Mouse (Mus musculus) limb, embryonic 13.5 days (tissue): Measurements from ENCODE around the gene Ptpn7. TPM values are rescaled to one million over a fixed set of nuclear protein-coding genes. Genes with fewer than 3 reads are reported as not detected.

ENCODE experiments used
- ATAC-seq: fragments of 200-750 bp; cut with Nextera tagmentation; 2 replicates; pipeline ENCODE4 v1.8.0; 2017; ENCODE audit warnings: low read depth, moderate number of reproducible peaks, moderate TSS enrichment; ENCODE audit not compliant: low FRiP score
- H3K27ac ChIP-seq: fragments of 300-500 bp; sonication (generic); 2 replicates; pipeline ENCODE4 v1.5.1; 2015; ENCODE audit warnings: inconsistent platforms, mild to moderate bottlenecking, moderate library complexity
- H3K27me3 ChIP-seq: fragments of 300-500 bp; sonication (generic); 2 replicates; pipeline ENCODE4 v1.6.1; 2015; ENCODE audit warnings: mild to moderate bottlenecking, inconsistent platforms
- H3K36me3 ChIP-seq: fragments of 300-500 bp; sonication (generic); 2 replicates; pipeline ENCODE4 v1.6.1; 2015; ENCODE audit warnings: inconsistent platforms, mild to moderate bottlenecking, moderate library complexity
- H3K4me1 ChIP-seq: fragments of 300-500 bp; sonication (generic); 2 replicates; pipeline ENCODE4 v1.6.1; 2015; ENCODE audit warnings: inconsistent platforms
- H3K4me2 ChIP-seq: fragments of 300-500 bp; sonication (generic); replicated peaks from 2 replicates; pipeline ENCODE4 v1.6.1; 2015; ENCODE audit warnings: inconsistent platforms, mild to moderate bottlenecking, moderate library complexity
- H3K4me3 ChIP-seq: fragments of 300-500 bp; sonication (generic); 2 replicates; pipeline ENCODE4 v1.5.1; 2015; ENCODE audit warnings: moderate library complexity, mild to moderate bottlenecking, inconsistent platforms
- H3K9ac ChIP-seq: fragments of 300-500 bp; sonication (generic); 2 replicates; pipeline ENCODE4 v1.6.1; 2015; ENCODE audit warnings: mild to moderate bottlenecking, inconsistent platforms
- H3K9me3 ChIP-seq: fragments of 300-500 bp; sonication (generic); 2 replicates; pipeline ENCODE4 v1.6.1; 2016; ENCODE audit warnings: inconsistent platforms
- WGBS: fragments of 180-500 bp; shearing (Covaris S2); methylation state at CpG from one replicate; pipeline ENCODE4 v1.1.7; 2015; 5-methylcytosine and 5-hydroxymethylcytosine counted together
- polyA plus RNA-seq: library from polyadenylated mRNA; unstranded; fragments of >200 nt; fragmentation: Nextera tagmentation; extraction: Ambion mirVana; gene quantifications from 2 replicates; pipeline ENCODE4 v1.2.1, GENCODE M21; 2015

Gene Ptpn7
- polyA plus RNA-seq, 1 experiment from 2014 or later: 2.3 TPM

DNA sequence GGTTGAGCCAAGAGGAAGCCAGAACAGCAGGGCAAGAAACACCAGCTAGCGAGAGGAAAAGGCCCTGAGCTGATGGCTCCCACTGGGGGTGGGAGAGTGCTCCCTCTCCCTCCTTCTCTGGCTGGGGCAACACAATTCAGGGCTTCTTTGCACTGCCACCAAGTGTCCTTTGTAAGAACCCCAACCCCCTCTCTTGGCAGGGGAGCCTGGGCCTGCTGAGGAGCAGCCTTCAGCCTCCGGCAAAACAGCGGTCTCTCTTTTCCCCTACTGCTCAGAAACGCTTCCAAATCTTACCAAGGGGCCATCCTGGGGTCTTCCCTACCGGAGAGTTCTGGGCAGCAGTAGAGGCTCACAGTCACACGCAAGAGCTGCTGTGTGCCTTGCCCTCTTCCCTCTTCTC lies 30.2 kb downstream of the Ptpn7 start:
- Histone ChIP-seq H3K4me1 (peaks cover 16% of the 10 kb centered on the region), H3K4me2 (no peak overlapping the region), H3K9me3 (no peaks in the 10 kb centered on the region), H3K27me3 (no peaks in the 10 kb centered on the region), H3K36me3 (no peaks in the 10 kb centered on the region), H3K4me3 (no peak overlapping the region), H3K27ac (no peak overlapping the region), H3K9ac (no peak overlapping the region)
- no peak for ATAC-seq
- WGBS: 43% methylated on average over 6 of the region's 6 CpGs

GRCm38 (mm10) chr1:135167435-135167834 lies 34.9 kb downstream of the Ptpn7 start, which contains the start of gene Gpr37l1:
Gene Gpr37l1 (minus strand): TSS chr1:135167681.
- Histone ChIP-seq H3K9me3 (no peaks in the 10 kb centered on the region), H3K27me3 (no peaks in the 10 kb centered on the region), H3K9ac (no peak within 1 kb of the TSS), H3K4me1 (no peaks in the 10 kb centered on the region), H3K36me3 (no peaks in the 10 kb centered on the region), H3K27ac (no peak within 1 kb of the TSS), H3K4me2 (no peak within 1 kb of the TSS), H3K4me3 (no peak within 1 kb of the TSS)
- no peak for ATAC-seq
- WGBS: 61% methylated on average over 11 of the region's 11 CpGs

GRCm38 (mm10) chr1:135168453-135169200 lies 36.1 kb downstream of the Ptpn7 start:
- Histone ChIP-seq H3K9me3 (no peaks in the 10 kb centered on the region), H3K4me3 (no peak overlapping the region), H3K4me1 (no peaks in the 10 kb centered on the region), H3K9ac (no peak overlapping the region), H3K4me2 (no peak overlapping the region), H3K27ac (no peak overlapping the region), H3K36me3 (no peaks in the 10 kb centered on the region), H3K27me3 (no peaks in the 10 kb centered on the region)
- ATAC-seq: no peak
- WGBS: 89% methylated on average over 10 of the region's 10 CpGs

DNA sequence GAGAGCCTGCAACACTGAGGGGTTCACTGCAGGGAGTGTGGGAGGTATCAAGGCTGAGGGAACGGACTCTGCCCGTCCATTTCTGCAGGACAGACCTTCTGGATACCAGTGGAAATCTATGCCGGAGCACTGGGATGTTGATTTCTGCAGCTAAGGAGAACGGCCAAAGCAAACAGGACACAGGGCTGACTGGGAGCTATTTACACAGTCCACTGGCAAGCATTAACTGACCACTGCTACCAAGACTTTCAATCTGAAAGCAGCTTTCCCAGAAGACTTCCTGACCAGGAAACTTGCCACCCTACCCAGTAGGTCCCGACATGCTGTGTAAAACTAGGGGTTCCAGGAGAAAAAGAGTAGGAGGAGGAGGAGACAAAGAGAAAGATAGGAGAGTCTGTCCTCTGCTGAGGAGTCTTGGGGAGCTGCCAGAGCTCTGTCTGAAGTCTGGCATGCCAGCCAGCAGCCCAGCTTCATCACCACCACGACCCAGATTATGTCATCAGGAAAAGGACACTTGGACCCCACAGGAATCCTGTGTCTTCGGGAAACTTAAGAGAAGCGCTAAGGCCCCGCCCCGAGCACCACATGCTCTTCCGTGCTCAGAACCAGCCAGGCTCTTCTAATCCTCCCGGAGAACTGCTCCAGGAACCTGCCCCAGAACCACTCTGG lies 37.2 kb downstream of the Ptpn7 start:
- no peaks in the 10 kb centered on the region for H3K27me3 ChIP-seq
- no peak for ATAC-seq
- no peak overlapping the region for H3K27ac ChIP-seq
- H3K36me3 ChIP-seq: no peaks in the 10 kb centered on the region
- no peak overlapping the region for H3K4me3 ChIP-seq
- no peak overlapping the region for H3K9ac ChIP-seq
- WGBS: 62% methylated on average over 12 of the region's 12 CpGs
- H3K4me1 ChIP-seq: no peaks in the 10 kb centered on the region
- no peaks in the 10 kb centered on the region for H3K9me3 ChIP-seq
- H3K4me2 ChIP-seq: no peak overlapping the region

DNA sequence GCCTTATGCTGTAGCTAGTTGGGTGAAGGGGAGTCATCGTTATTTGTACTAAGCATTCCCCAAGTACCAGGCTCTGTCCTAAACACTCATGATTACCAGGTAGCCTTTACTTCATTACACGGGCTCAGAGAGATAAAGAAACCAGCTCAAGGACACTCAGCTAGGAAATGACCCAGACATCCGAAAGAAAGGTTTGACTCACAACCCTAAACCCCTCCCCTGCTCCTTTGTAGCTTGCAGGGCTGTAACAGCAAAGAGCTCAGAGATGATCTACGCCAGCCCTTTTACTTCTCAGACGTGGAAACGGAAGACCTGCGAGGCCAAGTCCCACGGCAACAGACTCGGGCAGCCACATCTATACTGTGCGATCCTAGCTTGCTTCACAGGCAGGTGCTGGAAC lies 37.8 kb downstream of the Ptpn7 start:
- Histone ChIP-seq H3K36me3 (no peaks in the 10 kb centered on the region), H3K9ac (no peak overlapping the region), H3K27me3 (no peaks in the 10 kb centered on the region), H3K9me3 (no peaks in the 10 kb centered on the region), H3K4me1 (no peaks in the 10 kb centered on the region), H3K27ac (no peak overlapping the region), H3K4me3 (no peak overlapping the region), H3K4me2 (no peak overlapping the region)
- ATAC-seq: no peak
- WGBS: 69% methylated on average over 10 of the region's 10 CpGs

- no peak for ATAC-seq
- Histone ChIP-seq H3K27me3 (no peaks in the 10 kb centered on the region), H3K9me3 (no peaks in the 10 kb centered on the region), H3K27ac (no peak overlapping the region), H3K36me3 (no peaks in the 10 kb centered on the region), H3K4me3 (no peak overlapping the region), H3K4me2 (no peak overlapping the region), H3K4me1 (no peaks in the 10 kb centered on the region), H3K9ac (no peak overlapping the region)
- whole genome bisulfite sequencing: 85% methylated on average over 7 of the region's 7 CpGs
Observed at GRCm38 (mm10) chr1:135171202-135171601, 38.7 kb downstream of the Ptpn7 start.

- H3K27ac ChIP-seq: no peak overlapping the region
- ATAC-seq: peak; percentile 67
- no peak overlapping the region for H3K4me2 ChIP-seq
- no peaks in the 10 kb centered on the region for H3K27me3 ChIP-seq
- H3K9me3 ChIP-seq: no peaks in the 10 kb centered on the region
- 54% methylated on average over 6 of the region's 6 CpGs for WGBS
- H3K4me3 ChIP-seq: no peak overlapping the region
- no peak overlapping the region for H3K9ac ChIP-seq
- no peaks in the 10 kb centered on the region for H3K4me1 ChIP-seq
- H3K36me3 ChIP-seq: no peaks in the 10 kb centered on the region
Observed at GRCm38 (mm10) chr1:135171984-135172383, 39.5 kb downstream of the Ptpn7 start.

DNA sequence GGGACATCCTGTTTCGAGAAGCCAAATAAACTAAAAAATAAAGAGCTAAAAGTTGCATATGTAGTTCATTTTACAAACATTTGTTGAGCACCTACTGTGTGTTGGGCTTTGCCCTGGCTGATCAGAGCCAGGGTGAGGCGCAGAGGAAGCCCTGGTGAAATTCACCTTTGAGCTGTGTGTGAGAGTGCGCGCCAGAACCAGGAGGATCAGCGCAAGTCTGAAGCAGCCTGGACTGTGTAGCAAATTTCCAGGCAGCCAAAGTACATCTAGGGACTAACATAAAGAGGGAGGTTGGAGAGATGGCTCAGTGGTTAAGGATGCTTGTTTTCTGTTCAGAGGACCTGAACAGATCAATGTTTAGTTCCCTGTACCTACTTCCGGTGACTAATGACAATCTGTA lies 40.8 kb downstream of the Ptpn7 start:
- Histone ChIP-seq H3K9me3 (no peaks in the 10 kb centered on the region), H3K27ac (no peak overlapping the region), H3K36me3 (no peaks in the 10 kb centered on the region), H3K9ac (no peak overlapping the region), H3K4me3 (no peak overlapping the region), H3K27me3 (no peaks in the 10 kb centered on the region), H3K4me2 (no peak overlapping the region), H3K4me1 (no peaks in the 10 kb centered on the region)
- 91% methylated on average over 6 of the region's 6 CpGs for WGBS
- no peak for ATAC-seq

- Histone ChIP-seq H3K27me3 (no peaks in the 10 kb centered on the region), H3K4me2 (no peak overlapping the region), H3K4me3 (no peak overlapping the region), H3K9ac (no peak overlapping the region), H3K4me1 (no peaks in the 10 kb centered on the region), H3K9me3 (no peaks in the 10 kb centered on the region), H3K27ac (no peak overlapping the region), H3K36me3 (no peaks in the 10 kb centered on the region)
- no peak for ATAC-seq
- 73% methylated on average over 3 of the region's 3 CpGs for WGBS
Observed at GRCm38 (mm10) chr1:135175176-135175575, 42.7 kb downstream of the Ptpn7 start.

- Histone ChIP-seq H3K27me3 (no peaks in the 10 kb centered on the region), H3K36me3 (no peaks in the 10 kb centered on the region), H3K27ac (no peak overlapping the region), H3K4me1 (no peaks in the 10 kb centered on the region), H3K9me3 (no peaks in the 10 kb centered on the region), H3K4me2 (no peak overlapping the region), H3K9ac (no peak overlapping the region), H3K4me3 (no peak overlapping the region)
- WGBS: 92% methylated on average over 3 of the region's 3 CpGs
- ATAC-seq: no peak
Observed at GRCm38 (mm10) chr1:135177724-135178123, 45.2 kb downstream of the Ptpn7 start.

- Histone ChIP-seq H3K9ac (no peak overlapping the region), H3K4me1 (no peaks in the 10 kb centered on the region), H3K4me3 (no peak overlapping the region), H3K9me3 (no peaks in the 10 kb centered on the region), H3K27ac (no peak overlapping the region), H3K4me2 (no peak overlapping the region), H3K27me3 (no peaks in the 10 kb centered on the region), H3K36me3 (no peaks in the 10 kb centered on the region)
- 81% methylated on average over 7 of the region's 7 CpGs for WGBS
- no peak for ATAC-seq
Observed at GRCm38 (mm10) chr1:135178863-135179262, 46.4 kb downstream of the Ptpn7 start.

DNA sequence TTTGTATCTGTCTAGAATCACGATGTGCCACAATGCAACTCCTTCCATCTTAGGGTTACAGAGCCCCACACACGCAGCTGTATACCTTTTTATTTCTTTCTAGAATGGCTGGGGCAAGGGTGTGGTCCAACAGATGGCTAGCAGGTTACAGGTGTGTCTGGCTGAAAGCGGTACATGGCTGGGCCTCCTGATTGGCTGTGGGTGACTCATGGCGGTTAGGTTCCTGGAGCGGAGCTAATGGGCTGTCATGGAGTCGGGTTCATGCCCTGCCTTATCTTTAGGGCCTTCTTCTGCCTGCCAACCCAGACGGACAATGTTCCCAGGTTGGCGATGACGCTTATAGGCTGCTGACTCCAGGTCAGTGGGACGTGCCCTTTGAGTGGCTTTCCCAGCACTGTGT lies 48.3 kb downstream of the Ptpn7 start:
- ATAC-seq: no peak
- H3K9ac ChIP-seq: no peak overlapping the region

More for the DNA sequence above, 48.3 kb downstream of the Ptpn7 start:
- H3K4me3 ChIP-seq: no peak overlapping the region
- H3K27ac ChIP-seq: no peak overlapping the region
- no peaks in the 10 kb centered on the region for H3K36me3 ChIP-seq
- no peaks in the 10 kb centered on the region for H3K27me3 ChIP-seq
- no peaks in the 10 kb centered on the region for H3K9me3 ChIP-seq
- H3K4me1 ChIP-seq: no peaks in the 10 kb centered on the region
- 79% methylated on average over 10 of the region's 10 CpGs for WGBS
- H3K4me2 ChIP-seq: no peak overlapping the region
